Mouse (Mus musculus) MEL (cell line): Measurements from ENCODE around the gene Iqch.

ENCODE experiments used
- CHD2 ChIP-seq: IDR thresholded peaks from 2 replicates; pipeline ENCODE4 v1.6.1; 2011; ENCODE audit warnings: low read length, improper control_type of control experiment
- HCFC1 ChIP-seq: IDR thresholded peaks from 2 replicates; pipeline ENCODE4 v1.6.1; 2012; ENCODE audit warnings: low read depth, mild to moderate bottlenecking, inconsistent platforms, low read length, improper control_type of control experiment, moderate library complexity
- POLR2A ChIP-seq, 2 experiments: IDR thresholded peaks; 2 replicates each; pipeline ENCODE4 v1.6.1; 2011 to 2012; ENCODE audit warnings: low read length in 2 of 2, mild to moderate bottlenecking in 2 of 2, control low read depth in 1 of 2, improper control_type of control experiment in 1 of 2, low read depth in 1 of 2, moderate library complexity in 1 of 2; ENCODE audit not compliant: control insufficient read depth in 1 of 2, insufficient read depth in 1 of 2, poor library complexity in 1 of 2
- TCF12 ChIP-seq: IDR thresholded peaks from 2 replicates; pipeline ENCODE4 v1.6.1; 2014; ENCODE audit warnings: low read depth, mild to moderate bottlenecking, inconsistent platforms, low read length, improper control_type of control experiment, moderate library complexity

DNA sequence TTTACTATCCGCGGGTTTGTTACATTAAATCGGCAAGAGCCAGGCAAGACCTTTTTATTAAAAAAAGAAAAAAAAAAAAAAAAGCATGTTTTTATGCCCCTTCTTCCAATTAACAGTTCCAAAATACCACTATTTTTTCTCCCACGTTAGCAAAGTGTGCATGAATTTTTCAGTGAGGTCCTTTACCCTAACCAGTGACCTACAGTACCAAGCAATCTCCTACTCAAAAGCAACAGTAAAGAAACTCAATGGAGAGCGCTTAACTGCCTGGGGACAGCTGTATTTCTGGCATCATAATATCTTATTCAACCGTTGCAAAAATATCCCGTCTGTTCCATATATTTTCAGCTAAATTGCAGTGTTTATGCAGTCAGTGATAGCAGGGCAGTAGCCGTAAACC, 224.1 kb downstream of the Iqch start:
- no peak for TF ChIP-seq POLR2A (IDR thresholded peaks at IDR 0.05; ENCODE audit: control insufficient read depth in 1 of 2, insufficient read depth in 1 of 2, low read depth in 1 of 2, low read length in 2 of 2, poor library complexity in 1 of 2)
- TF ChIP-seq TCF12 = no peak
- no peak for TF ChIP-seq HCFC1
- no peak for TF ChIP-seq CHD2
